10 mouse cellular contexts compared by ENCODE assay signal in genomic region chr17:37246715-37247114, GRCm38 (mm10). TPM values are rescaled to one million over a fixed set of nuclear protein-coding genes. Genes with fewer than 3 reads are reported as not detected.
DNase-seq lines count a peak whose midpoint lies in the region; TF ChIP-seq lines count a peak whose summit lies in the region.
"Had no signal": no experiment of that assay in that cellular context is flagged by ENCODE, and none has a peak within 500 bp of the region (broad histone marks: within the 10 kb centered on the region; RNA-seq: fewer than 3 reads in every experiment).

No protein-coding gene starts in this region.

- TF ChIP-seq CTCF in brain, embryonic 14.5 days (IDR thresholded peaks at IDR 0.05; ENCODE audit: borderline replicate concordance, extremely low read depth, insufficient read depth, insufficient read length) = no peak

- intact Hi-C loops in gastrocnemius, postnatal 14 days (cut with DNase I; ENCODE audit: low total_unique reads) = no loop called here
- intact Hi-C loops in heart, postnatal 10 days (cut with DNase I) = no loop called here

- no peak for TF ChIP-seq POLR2A in brain, embryonic 14.5 days (IDR thresholded peaks at IDR 0.05; ENCODE audit: borderline replicate concordance, extremely low read depth, insufficient read depth, insufficient read length, poor library complexity, severe bottlenecking)

- DNase-seq in gastrocnemius, adult 18-20 months (ENCODE audit: low spot score) = peak; percentile 51
- no peak for DNase-seq in gastrocnemius, postnatal 14 days
- DNase-seq in CD4-positive, CD25-positive, alpha-beta regulatory T cell, adult 2 months (ENCODE audit: low read depth, low spot score) = peak; percentile 83
- peak; percentile 37 for DNase-seq in brain, embryonic 14.5 days (ENCODE audit: low read depth)
- DNase-seq in heart, postnatal 10 days = peak; percentile 29 to 33
- peak; percentile 48 for DNase-seq in layer of hippocampus, adult 9-11 months
- DNase-seq in naive thymus-derived CD4-positive, alpha-beta T cell, adult 2 months (ENCODE audit: low read depth) = peak; percentile 82
- DNase-seq in thymus, postnatal 25 days = peak; percentile 62

RNA-seq across cellular contexts. Expression of gene Olfr97, which starts 9.6 kb away (rescaled TPM):
- not detected for total RNA-seq in gastrocnemius, adult 18-20 months (2021)
- total RNA-seq in gastrocnemius, postnatal 14 days (2021) = not detected
- polyA plus RNA-seq in brain, embryonic 14.5 days (2012; rRNA removed) = not detected in 2 replicates
- not detected for total RNA-seq in heart, postnatal 10 days (2021)
- total RNA-seq: adrenal gland, postnatal 36 days had no signal
- polyA plus RNA-seq: limb, embryonic 11.5 days had no signal

RNA-seq across cellular contexts. Expression of gene Olfr98, which starts 16.8 kb away (rescaled TPM):
- not detected for total RNA-seq in gastrocnemius, adult 18-20 months (2021)
- not detected for total RNA-seq in gastrocnemius, postnatal 14 days (2021)
- not detected in 2 replicates for polyA plus RNA-seq in brain, embryonic 14.5 days (2012; rRNA removed)
- not detected for total RNA-seq in heart, postnatal 10 days (2021)
- total RNA-seq: adrenal gland, postnatal 36 days had no signal
- polyA plus RNA-seq: limb, embryonic 11.5 days had no signal

RNA-seq across cellular contexts. Expression of gene H2-M3, which starts 23.3 kb away (rescaled TPM):
- 1 to 10 TPM in 1 of 2 experiments, under 1 TPM in 1; 0.94 to 1.9 TPM for total RNA-seq in gastrocnemius, adult 18-20 months (2021)
- total RNA-seq in gastrocnemius, postnatal 14 days (2021) = 1 to 10 TPM; 1.3 to 1.6 TPM
- 0.42 and 0.68 TPM in 2 replicates for polyA plus RNA-seq in brain, embryonic 14.5 days (2012; rRNA removed)
- total RNA-seq in heart, postnatal 10 days (2021) = 1 to 10 TPM; 3.2 to 4.0 TPM

RNA-seq across cellular contexts. Expression of gene Olfr96, which starts 26.8 kb away (rescaled TPM):
- not detected for total RNA-seq in gastrocnemius, adult 18-20 months (2021)
- not detected for total RNA-seq in gastrocnemius, postnatal 14 days (2021)
- polyA plus RNA-seq in brain, embryonic 14.5 days (2012; rRNA removed) = not detected in 2 replicates
- total RNA-seq in heart, postnatal 10 days (2021) = not detected
- total RNA-seq: adrenal gland, postnatal 36 days had no signal
- polyA plus RNA-seq: limb, embryonic 11.5 days had no signal

RNA-seq across cellular contexts. Expression of gene Olfr95, which starts 33.8 kb away (rescaled TPM):
- total RNA-seq in gastrocnemius, adult 18-20 months (2021) = not detected
- not detected for total RNA-seq in gastrocnemius, postnatal 14 days (2021)
- polyA plus RNA-seq in brain, embryonic 14.5 days (2012; rRNA removed) = 0.03 and 0.05 TPM in 2 replicates
- total RNA-seq in heart, postnatal 10 days (2021) = not detected
- total RNA-seq: adrenal gland, postnatal 36 days had no signal
- polyA plus RNA-seq: limb, embryonic 11.5 days had no signal
